Mouse (Mus musculus) gastrocnemius, postnatal 14 days (tissue): ENCODE measurements around the gene Sat2. TPM values are rescaled to one million over a fixed set of nuclear protein-coding genes. Genes with fewer than 3 reads are reported as not detected.
A peak's percentile ranks its signal among the peaks of the same experiment; 100 is the strongest.
"Not testable (repeated sequence)": the region's sequence is repeated elsewhere in the genome, so short reads cannot be mapped to it uniquely, and the experiment has no call there.

Experiments
- DNase-seq: peaks from one replicate; pipeline ENCODE4 v3.0.0; 2021; ENCODE audit warnings: mixed read lengths
- intact Hi-C: fragments of 180-260 bp; cut with DNase I; formaldehyde crosslinking; loops from one replicate; pipeline ENCODE4 v1.15.1; 2025; ENCODE audit warnings: low total_unique reads
- total RNA-seq, 2 experiments: library from RNA; stranded (reverse); gene quantifications; 2 replicates each; pipeline ENCODE4 v1.2.3; 2021

Gene Sat2
- total RNA-seq, 2 experiments from 2014 or later: 4.9 to 5.0 TPM

DNA sequence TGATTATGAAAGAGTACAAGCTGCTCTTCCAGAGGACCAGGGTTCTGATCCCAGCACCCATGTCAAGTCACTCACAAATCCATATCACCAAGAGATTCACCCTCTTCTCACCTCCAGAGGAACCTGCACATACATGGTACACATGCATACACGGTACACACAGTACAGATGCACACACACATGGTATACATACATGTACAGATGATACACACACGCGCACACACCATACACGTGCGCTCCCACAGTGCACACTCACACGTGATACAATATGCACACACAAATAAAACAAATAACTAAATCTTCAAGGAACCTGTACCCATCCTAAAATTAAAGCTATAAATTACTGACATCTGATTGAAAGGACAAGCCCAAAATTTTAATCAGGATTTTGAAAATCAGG, 27.0 kb upstream of the Sat2 start:
- intact Hi-C loops: no loop called here
- DNase-seq: no peak

DNA sequence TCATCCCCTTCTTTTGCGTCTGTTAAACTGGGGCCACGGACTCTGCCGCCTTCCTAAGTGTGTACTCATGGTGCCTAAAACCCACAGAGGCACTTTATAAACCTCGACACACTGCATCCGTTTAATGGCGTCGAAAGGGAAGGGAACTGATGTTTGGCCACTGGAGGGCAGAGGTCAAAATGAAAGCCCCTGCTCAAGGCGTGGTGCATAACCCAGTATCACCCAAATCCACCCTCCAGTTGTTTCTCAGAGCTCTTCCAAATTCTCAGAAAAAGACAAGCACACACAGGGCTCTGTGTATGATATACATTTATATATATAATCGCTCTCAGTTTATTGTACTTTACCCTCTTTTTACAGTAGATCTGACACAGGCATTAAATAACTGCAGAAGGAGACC, 22.4 kb upstream of the Sat2 start:
- intact Hi-C loops: no loop called here
- no peak for DNase-seq

DNA sequence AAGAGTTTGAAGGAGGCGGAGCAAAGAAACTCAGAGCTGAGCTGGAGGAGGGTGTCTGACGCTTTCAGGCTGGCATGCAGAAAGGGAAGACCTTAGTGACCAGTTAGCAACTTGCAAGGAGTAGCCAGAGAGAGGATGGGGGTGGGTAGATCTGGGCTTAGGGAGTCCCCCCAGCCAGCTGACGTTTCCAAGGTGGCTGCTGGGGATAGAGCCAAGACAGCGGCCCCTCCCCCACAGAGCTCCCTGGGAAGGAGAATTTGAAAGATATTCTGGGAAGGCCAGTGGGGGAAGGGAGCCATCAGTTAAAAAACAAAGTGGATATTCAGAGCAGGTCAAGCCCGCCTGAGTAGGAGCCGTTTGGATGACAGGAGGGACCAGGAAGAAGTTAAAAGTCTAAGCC, 21.7 kb upstream of the Sat2 start:
- peak; percentile 70 for DNase-seq
- intact Hi-C loops: no loop called here

DNA sequence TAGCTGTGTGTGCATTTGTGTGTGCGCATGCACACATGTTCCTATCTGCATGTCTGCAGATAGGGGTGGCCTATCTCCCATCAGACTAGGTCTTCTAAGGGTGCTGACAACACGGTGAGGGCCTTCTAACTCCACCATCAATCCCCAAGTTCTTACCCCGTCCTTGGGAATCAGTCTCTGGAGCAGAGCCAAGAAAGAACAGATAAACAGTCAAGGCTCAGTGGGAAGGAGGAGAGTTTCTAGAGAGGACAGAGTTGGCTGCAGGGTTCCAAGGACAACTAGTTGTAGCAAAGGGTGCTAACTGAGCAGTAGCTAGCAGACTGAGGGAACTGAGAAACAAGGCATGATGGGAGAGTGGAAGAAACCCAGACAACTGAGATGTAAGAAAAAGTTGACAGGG, 20.1 kb upstream of the Sat2 start:
- DNase-seq: no peak
- intact Hi-C loops: no loop called here

DNA sequence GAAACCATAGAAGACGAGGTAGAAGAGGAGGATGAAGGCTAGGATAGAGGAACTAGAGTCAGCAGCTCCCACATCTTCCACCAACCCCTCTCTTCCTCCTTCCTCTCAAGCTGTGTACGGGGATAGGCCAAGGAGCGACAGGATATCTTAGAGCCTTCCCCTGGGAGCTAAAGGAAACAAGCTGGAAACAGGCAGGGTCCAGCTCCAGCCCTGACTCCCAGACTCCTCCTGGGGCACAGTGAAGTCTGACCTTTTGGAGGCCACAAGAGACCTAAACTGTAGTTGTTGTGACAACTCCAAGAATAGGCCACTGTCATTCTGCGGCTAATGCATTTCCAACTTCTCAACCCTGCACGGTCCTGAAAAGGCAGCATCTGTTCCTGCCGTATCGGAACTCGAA, 18.3 kb upstream of the Sat2 start:
- intact Hi-C loops: no loop called here
- DNase-seq: no peak

DNA sequence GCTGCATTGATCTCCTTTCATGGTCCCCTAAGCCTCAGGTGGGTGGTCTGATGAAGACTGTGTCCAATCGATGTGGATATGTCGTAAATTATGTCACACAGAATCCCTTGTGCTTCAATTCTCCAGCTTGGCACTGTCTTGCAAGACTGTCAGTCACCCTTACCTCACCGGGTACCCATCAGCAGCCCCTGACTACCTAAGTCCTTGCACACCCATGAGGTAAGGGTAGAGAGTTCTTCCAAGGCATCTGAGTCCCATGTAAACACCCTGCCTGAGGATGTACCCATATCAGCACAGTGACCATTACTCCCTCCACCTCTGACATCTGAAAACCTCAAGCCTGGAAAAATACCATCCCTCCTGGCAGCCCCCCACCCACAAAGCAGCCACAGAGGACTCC, 17.5 kb upstream of the Sat2 start:
- DNase-seq: no peak
- intact Hi-C loops: no loop called here

DNA sequence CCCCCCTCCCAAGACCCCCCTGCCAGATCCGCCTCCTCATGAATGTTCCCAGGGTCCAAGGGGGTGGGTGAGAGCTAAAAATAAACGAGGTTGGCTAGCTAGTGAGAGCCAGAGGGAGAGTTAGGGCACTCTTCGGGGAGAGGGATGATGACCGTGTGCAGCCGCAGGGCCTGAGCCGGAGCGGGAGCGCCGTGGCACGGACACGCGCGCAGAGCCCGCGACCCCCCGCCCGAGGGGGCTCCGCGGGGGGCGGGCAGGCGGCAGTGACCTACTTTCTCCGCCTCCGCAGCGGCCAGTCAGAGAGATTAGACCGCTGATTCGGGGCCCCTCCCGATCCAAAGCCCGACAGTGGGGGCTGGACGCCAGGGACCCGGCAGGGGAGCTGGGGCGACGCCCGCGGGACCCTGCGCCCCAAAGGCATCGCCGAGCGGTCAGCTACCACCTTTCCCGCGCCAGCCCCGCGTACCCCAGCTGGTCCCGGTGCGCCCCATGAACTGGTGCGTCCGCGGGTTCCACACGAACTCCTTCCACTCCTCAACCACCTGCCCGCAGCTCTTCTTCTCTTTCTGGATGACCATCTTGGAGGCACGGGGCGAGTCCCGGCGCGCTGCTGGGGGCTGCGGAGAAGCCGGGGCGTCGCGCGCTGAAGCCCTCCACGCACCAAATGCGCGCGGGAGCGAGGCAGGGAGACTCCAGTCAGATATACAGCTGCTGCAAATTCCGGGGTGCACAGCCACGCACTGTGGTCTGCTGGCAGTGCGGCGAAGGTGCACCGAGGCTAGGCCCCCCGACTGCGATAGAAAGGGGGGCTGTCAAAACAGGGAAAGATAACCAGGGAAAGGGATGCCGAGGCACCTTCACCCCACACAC, 16.8 kb upstream of the Sat2 start:
- DNase-seq: peak; percentile 31
- intact Hi-C loops: no loop called here

DNA sequence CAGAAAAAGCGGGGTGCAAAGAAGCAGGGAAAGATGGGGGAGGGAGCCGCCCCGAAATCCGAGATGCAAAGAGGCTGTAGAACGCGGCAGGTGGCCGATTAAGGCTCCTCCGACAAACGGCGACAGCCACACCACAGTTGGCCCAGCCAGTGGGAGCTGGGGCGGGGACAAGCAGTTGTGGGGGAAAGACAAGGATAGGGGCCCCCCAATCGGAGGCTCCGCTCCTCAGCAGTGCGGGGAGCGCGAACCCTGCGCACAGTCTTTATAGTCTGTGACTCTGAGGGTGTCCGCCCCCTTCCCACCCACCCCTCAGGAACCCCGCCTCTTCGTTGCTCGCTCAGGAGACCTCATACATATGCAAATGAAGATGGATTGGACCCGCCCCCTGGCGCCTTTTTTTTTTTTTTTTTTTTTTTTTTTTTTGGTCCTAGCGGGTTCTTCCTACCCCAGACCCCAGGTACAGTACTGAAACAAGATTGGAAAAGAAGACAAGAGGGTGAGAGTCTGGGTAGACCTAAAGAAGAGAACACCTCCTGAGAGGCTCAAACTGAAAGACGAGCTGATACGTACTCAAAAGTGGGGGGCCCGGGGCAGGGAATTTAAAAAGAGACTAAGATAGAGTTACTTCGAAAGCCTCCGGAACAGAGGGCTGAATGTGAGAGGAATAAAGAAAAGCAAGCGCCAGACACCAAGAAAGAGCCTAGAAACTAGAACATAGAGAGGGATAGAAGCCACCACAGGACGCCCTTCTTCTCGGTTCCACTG, 15.9 kb upstream of the Sat2 start, which contains the start of gene Atp1b2:
TSS of gene Atp1b2 (minus strand) at position 217 of the 765 bp plus-strand sequence.
- DNase-seq: peak; percentile 80
- intact Hi-C loops: no loop called here

DNA sequence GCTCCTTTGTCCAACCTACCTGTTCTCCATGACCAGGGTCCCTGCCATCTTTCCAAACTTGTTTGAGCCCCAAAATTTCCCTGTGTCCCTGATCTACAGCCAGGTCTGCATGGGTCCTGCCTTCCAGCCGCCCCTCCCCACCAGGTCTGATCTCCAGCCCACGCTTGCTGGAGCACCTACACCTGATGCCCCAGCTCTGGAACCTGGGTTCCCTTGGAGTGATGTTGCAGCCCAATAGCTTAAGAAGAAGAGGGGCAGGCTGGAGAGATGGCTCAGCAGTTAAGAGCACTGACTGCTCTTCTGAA, 15.4 kb upstream of the Sat2 start:
- intact Hi-C loops: no loop called here
- DNase-seq: no peak

DNA sequence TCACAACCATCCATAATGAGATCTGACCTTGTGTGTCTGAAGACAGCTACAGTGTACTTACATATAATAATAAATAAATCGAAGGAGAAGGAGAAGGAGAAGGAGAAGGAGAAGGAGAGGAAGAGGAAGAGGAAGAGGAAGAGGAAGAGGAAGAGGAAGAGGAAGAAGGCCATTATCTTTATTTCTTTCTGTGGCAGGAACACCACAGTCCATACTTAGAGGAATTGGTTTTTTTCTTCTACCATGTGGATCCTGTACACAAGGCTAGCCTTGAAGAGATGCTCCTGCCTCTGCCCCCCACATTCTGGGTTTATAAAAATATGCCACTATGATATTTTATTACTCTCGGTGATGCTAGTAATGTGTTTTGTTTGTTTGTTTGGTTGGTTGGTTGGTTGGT, 15.0 kb upstream of the Sat2 start:
- DNase-seq: no peak
- intact Hi-C loops: no loop called here

DNA sequence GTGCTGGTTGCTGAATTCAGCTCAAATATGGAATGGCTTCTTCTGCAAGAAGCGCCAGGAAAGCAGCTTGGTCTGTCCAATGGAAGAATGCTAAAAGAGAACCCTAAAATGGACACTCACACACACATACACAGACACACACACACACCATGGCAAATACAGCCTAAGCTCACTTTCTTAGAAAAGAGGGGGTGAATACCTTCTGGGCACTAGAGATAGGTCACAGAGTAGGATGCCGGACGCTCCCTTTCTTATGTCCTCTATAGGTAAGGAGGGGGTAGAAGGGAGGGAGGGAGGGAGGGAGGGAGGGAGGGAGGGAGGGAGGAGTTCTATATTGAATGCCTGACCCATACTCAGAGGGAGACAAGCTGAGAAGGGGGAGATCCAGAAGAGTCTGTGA, 13.3 kb upstream of the Sat2 start:
- intact Hi-C loops: no loop called here
- no peak for DNase-seq

DNA sequence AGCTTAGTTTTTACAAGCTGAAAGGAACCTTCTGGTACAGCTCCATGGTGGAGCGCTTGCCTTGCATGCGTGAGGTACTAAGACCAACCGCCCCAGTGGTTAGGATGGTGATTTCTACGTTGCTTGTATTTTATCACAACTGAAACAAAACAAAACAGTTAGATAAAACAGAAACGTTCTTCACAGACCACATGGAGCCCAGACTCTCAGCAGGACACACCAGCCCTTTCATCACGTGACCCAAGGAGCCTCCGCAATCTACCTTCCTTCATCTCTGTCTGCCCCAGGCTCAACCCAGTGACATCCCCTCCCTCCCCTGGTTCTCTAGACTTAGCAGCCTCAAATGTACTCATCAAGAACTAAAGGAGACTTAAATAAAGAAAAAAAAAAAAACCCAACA, 12.4 kb upstream of the Sat2 start:
- DNase-seq: no peak
- intact Hi-C loops: no loop called here

DNA sequence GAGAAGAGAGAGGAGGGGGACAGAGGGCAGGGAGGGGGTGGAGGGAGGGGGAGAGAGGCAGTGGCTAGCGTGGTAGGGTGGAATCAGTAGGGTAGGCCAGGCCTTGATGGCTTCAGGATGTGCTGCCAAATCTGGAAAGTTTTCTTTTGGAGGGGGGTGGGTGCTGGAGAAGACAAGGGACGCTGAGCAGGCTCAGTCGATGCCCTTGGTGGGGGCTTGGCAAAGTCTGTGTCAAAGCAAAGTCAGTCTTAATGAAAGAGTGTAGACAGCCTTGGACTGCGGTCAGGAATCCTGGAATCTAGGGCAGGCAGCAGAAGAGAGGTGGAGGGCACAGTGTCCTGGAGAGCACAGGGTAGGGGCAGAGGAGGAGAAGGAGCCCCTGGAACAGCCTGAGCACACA, 10.9 kb upstream of the Sat2 start:
- no peak for DNase-seq
- intact Hi-C loops: loop anchor here (5.0 kb wide), 1 partner anchor 34 kb away; no protein-coding TSS in a partner anchor

DNA sequence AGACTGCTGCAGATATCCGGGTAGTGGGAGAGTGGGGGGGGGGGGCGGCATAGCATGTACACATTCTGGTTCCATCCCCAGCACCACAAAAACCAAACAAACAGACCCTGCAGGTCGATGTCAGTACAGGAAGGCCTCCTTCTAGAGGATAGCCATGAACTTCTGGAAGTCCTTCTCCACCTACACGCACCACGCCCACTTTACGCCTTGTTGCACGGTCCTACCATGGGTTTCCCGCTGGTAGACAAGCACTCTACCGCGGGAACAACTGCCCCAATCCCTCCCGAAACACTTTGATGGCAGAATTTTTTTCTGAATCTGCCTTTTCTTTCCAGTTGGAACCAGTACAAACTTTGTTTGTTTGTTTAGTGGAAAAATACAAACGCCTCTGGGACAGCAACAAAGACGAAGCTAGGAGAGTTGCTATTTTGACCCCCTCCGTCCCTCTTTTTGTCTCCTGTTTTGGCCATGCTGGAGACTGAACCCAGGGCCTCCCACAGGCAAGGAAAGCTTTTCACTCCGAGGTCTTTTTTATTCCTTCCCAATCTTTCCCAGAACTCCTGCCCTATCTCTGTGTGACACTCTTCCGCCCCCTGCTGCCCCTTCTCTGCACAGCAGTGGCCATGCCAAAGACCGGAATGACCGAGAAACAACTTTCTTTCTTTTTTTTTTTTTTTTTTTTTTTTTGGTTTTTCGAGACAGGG, 8.1 kb upstream of the Sat2 start:
- intact Hi-C loops: loop anchor here (5.0 kb wide), 1 partner anchor 36 kb away; no protein-coding TSS in a partner anchor
- peak; percentile 85 for DNase-seq

DNA sequence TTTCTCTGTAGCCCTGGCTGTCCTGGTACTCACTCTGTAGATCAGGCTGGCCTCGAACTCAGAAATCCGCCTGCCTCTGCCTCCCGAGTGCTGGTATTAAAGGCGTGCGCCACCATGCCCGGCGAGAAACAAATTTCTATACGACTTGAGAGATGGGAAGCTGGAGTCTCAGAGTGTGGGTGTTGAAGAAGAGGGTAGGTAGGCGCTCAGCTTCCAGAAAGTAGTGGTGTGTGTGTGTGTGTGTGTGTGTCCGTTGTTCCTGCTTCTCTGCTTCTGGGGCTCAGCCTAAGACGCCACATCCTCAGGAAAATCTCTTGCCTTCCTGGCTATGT, 7.6 kb upstream of the Sat2 start:
- intact Hi-C loops: loop anchor here (5.0 kb wide), 1 partner anchor 37 kb away; no protein-coding TSS in a partner anchor
- DNase-seq: not testable (repeated sequence)

DNA sequence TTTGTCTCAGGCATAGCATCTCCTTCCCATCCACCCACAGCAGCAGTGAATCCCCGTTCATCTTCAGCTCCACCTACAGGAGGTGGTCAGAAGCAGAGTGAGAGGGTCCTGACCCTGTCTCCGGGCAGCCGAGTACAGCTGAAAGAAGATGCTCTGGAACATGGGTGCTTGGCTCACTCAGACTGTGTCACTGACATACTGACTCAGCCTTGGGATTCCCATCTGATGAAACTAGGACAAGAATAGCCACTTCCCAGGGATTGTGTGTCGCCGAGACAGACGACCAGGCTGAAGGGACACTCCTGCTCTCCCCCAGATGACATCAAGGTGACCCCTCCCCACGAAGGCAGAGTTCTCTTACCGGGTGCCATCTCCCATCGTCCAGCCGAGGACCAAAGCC, 5.0 kb upstream of the Sat2 start:
- intact Hi-C loops: no loop called here
- DNase-seq: no peak

DNA sequence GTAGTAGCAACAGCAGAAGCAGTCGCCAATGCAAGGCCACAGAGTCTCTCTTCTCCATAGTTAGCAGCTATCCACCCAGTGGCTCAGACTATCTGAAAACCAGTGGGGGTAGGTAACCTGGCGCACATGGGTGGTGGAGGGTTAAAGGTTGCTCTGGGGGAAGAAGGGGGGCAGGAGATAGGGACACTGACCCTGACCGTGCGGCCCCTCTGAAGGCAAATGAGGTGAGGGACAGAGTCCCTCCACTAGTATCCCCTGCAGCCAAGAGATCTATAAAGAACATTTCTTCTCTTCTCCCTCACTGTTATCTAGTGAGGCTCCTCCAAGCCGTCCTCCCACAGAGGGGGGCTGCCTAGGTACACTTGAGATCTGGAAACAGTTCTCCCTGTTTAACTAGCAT, 4.0 kb upstream of the Sat2 start, which contains the start of gene Shbg:
TSS of gene Shbg (minus strand) at position 101 of the 400 bp plus-strand sequence.
- DNase-seq: no peak
- intact Hi-C loops: no loop called here

DNA sequence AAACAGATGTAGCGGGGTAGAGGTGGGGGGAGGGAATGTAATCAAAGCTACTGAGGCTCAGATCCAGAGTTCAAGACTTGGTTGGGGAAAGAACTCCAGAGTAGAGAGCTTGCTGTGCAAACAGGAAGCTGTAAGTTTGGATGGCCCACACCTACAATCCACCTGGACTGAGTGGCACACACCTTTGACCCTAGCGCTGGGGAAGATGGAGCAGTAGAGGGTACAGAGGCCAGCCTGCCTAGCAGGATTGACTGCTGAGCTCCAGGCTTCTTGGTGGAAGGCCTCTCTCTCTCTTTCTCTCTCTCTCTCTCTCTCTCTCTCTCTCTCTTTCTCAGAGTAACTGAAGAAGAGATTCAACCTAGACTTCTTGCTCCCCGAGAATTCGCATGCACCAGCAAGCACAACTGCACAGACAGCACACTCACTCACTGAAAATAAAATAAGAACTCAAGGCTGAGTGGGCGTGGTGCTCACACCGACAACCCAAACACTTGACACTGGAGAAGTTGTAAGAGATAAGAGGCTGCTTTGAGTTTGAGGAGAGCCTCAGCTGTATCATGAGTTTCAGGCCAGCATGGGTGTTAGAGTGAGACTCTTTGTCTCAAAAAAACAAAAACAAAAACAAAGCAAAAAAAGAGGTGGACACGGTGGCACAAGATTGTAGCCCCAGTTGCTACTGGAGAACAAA, 1.3 kb upstream of the Sat2 start:
- intact Hi-C loops: no loop called here
- DNase-seq: no peak

DNA sequence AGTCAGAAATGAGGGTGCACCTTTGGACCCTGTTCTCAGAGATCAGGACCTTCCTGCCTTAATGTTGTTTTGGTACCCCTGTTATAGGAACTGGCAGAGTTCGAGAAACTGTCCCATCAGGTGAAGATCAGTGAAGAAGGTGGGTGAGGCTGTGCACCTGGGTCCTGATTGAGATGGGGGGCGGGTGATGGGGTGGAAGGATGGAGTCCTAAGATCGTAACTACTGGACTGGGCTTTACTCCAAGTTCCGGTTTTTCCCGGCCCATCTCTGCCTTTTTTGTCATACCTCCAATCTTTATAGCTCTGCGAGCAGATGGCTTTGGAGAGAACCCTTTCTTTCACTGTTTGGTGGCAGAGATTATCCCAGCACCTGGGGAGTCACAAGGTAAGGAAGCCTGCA, 582 bp downstream of the Sat2 start:
- DNase-seq: no peak
- intact Hi-C loops: no loop called here

DNA sequence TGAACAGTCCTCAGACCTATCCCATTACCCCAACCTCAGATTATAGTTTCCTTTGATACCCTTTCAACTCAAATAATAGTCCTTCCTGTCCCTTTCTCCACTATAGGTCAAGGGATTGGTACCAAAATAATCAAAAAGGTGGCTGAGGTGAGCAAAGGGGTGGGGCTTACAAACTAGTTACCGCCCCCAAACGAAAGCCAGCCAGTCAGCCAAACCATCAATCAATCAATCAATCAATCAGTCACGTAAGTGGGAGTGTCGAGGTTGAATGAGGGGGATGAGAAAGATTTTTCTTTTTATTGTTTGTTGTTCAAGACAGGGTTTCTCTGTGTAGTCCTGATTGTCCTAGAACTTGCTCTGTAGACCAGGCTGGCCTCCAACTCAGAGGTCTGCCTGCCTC, 1.2 kb downstream of the Sat2 start:
- intact Hi-C loops: no loop called here

More for the DNA sequence above, 1.2 kb downstream of the Sat2 start:
- no peak for DNase-seq
